Mouse (Mus musculus) ES-Bruce4 (cell line): ENCODE data around the gene Fam19a2.

Source experiments
- CTCF ChIP-seq: IDR thresholded peaks from one replicate; pipeline ENCODE4 v1.8.1; 2011; ENCODE audit warnings: low read depth, low read length
- POLR2A ChIP-seq: IDR thresholded peaks from one replicate; pipeline ENCODE4 v1.8.1; 2011; ENCODE audit warnings: low read length; ENCODE audit not compliant: insufficient read depth

DNA sequence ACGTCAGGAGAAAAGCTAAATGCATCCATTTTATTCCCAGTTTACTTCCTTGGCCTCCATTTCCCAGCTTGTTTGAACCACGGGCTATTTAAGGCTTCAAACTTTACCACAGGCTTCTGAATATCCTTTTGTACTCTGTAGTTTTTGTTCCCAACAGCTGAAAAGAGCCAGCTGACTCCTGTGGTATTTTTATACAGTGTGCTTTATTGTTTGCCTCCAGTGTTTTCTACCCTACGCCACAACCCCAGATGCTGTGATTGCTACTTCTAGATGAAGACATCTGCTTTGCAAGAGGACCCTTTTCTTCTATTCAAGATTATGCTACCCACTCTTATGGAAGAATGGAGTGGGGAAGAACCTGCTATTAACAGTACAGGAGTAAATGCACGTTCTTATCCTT, 314.0 kb downstream of the Fam19a2 start:
- TF ChIP-seq POLR2A (no peak), CTCF (no peak)
